Mouse (Mus musculus) thymus, postnatal 36 days (tissue): Measurements from ENCODE around the gene Ttc26.

Experiments used
- DNase-seq, 2 experiments: peaks; one replicate each; pipeline ENCODE4 v3.0.0; 2022; ENCODE audit warnings: mixed read lengths in 2 of 2

The Ttc26 gene

GRCm38 (mm10) chr6:38381129-38381771, at the start of gene Ttc26:
TSS of gene Ttc26 (plus strand) at chr6:38381469.
- DNase-seq, result peak; percentile 76 to 80

GRCm38 (mm10) chr6:38335264-38335663, 46.0 kb upstream of the Ttc26 start:
- no peak for DNase-seq

GRCm38 (mm10) chr6:38337166-38337705, 44.0 kb upstream of the Ttc26 start:
- DNase-seq, result no peak

- DNase-seq, result no peak
Measured at GRCm38 (mm10) chr6:38337951-38338350, 43.3 kb upstream of the Ttc26 start.

GRCm38 (mm10) chr6:38339078-38339477, 42.2 kb upstream of the Ttc26 start:
- DNase-seq, result no peak

GRCm38 (mm10) chr6:38341751-38342665, 39.3 kb upstream of the Ttc26 start:
- DNase-seq, result no peak

DNA sequence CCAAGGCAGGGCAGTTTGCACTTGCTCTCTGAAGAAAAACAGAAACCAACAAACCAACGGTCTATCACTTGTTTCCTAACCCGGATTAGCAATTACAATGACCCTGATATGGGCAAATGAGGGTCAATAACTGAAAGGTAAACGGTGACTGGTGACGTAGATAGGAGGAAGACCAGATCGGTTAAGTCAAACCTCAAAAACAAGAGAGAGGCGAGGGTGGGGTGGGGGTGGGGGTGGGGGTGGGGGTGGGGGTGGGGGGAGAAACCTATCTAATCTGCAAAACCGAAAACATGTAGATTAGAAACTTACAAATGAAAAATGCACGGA, 38.6 kb upstream of the Ttc26 start:
- no peak for DNase-seq

DNA sequence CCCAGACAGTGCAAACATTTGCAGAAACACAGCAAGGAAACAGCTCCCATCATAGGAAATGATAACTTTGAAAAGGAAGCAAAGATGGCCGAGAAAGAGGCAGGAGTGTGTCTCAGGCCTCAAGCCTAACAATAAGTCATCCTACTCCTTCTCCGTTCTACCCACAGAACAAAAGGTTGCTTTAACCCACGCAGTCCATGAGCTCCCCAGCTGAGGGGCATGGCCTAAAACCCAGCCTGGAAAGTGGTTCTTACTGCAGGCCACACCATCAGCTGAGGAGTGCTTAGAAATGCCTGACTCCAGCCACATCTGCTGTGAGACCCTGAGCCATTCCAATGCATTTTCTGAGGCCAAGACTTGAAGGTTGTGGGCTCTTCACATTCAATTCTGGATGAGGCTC, 37.7 kb upstream of the Ttc26 start:
- no peak for DNase-seq

DNA sequence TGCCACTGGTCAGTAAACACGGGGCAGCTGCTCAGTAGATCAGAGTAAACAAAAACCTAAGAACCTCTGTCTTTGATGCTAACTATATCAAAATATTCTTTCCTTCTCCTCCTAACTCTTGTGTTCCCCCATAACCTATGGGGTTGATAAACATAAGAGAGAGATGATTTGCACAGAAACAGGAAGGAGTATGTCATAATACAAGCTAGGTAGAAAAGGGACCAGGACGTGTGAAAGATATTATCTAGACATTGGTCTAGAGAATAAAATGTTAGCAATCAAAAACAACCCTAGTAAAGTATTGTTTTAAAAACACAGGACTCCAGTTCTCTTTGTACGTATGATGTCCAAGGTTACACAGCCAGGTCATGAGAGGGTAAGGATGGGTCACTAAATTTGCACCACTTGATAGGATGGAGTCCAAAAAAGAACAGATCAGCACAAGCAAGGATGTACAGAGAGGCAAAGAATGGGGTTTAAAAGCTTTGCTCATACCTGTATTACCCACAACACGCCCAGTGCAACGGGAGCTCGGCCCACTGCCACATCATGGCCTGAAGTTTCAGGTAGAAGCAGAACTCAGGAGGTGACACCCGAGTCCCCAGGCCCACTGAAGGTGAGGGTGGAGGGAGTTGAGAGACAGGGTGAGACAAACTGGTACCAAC, 37.1 kb upstream of the Ttc26 start:
- no peak for DNase-seq

- peak in 1 of 2 experiments; percentile 52 for DNase-seq
Measured at GRCm38 (mm10) chr6:38345796-38346195, 35.5 kb upstream of the Ttc26 start.

DNA sequence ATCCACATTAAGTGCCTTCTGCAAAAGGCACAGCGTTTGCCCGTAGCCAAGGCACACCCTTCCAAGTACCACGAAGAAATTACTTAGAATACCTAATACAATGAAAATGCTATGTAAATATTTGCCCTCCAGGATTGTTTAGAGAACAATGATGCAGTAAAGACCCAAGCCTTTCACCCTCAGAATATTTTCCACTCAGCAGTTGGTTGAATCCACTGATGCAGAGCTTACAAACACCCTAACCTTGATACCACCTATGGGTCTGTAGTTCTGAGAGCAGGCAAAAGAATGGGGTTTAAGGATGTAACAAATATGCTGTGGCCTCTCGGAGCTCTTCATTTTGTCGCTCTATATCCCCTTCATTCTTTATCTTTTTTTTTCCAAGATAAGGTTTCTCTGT, 33.4 kb upstream of the Ttc26 start:
- no peak for DNase-seq

- DNase-seq, result no peak
Measured at GRCm38 (mm10) chr6:38348811-38349453, 32.3 kb upstream of the Ttc26 start.

- no peak for DNase-seq
Measured at GRCm38 (mm10) chr6:38349806-38350205, 31.5 kb upstream of the Ttc26 start.

DNA sequence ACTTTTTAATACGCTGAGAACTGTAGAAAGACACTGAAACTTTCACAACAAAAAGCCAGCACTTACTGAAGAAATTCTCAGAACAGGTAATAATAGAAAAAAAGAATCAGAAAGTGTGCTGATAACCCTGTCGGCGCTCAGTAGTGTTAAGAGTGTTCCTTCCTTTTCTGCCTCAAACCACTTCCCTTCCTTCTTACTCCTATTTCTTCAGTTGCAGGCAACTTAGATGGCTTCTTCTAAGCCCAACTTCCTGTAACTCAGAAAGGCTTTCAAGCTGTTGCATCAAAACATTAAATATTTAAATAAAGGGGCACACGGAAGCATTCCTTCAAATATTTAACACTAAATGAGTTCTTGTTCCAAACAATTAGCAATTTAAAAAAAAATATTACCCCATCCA, 29.3 kb upstream of the Ttc26 start:
- no peak for DNase-seq

DNA sequence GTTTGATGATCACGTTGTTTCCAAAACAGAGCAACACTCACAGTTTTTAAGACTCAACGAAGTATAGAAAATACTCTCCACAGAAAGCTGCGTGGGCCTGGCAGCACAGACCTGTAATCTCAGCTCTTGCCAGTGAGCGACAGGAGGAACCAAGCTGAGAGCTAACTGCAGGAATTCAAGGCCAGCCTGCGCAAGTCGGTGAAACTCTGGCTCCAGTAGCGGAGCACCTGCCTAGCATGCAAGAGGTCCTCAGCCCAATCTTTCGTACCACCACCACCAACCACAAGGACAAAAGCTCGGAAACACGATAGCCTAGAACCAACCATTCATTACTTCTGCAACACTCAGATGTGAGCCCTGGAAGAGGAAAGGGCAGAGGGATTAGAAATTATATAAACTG, 28.8 kb upstream of the Ttc26 start:
- DNase-seq, result peak; percentile 29 to 34

DNA sequence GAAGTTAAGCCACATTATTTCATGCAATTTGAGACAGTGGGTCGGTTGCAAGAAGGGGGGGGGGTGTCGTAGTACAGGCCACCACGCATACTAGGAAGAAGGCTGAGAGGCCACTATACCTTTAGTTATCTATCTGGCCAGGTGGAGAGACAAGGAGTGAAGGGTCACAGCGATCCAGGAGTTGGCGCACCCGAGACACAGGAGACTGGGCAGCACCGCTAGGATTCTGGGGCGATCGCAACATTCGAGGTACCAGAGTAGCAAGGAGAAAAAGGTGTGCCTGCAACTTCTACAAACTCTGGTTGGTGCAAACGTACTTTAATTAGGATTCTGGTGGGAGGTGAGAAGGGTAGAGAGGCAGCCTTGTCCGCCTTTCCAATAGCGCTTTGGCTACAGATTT, 28.1 kb upstream of the Ttc26 start:
- no peak for DNase-seq

- DNase-seq, result peak; percentile 88 to 90
Measured at GRCm38 (mm10) chr6:38353811-38354722, 27.2 kb upstream of the Ttc26 start, which contains the start of gene Zc3hav1. TSS of gene Zc3hav1 (minus strand) at chr6:38354603.

- DNase-seq, result no peak
Measured at GRCm38 (mm10) chr6:38354723-38355353, 26.4 kb upstream of the Ttc26 start.

- DNase-seq, result no peak
Measured at GRCm38 (mm10) chr6:38355354-38355823, 25.9 kb upstream of the Ttc26 start.

DNA sequence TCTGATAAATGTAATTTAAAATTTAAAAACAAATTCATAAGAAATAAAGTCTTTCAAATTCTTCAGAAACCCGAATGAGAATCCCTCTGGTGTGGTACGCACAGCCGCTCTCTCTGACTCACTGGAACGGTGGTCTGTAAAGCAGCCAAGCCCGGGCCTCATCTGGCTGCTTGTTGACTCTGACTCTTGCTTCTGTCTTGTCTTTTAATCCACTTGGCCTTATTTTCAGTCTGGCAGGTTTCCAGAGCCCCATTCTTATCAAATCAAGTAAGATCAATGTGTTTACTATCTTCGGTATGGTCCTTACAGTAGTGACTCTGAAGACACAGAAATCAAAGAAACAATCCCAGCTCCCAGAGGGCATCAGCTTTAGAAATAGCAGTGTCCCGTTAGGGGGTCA, 25.4 kb upstream of the Ttc26 start:
- no peak for DNase-seq
